ENCODE assay signal across 20 mouse cellular contexts in the genomic region with DNA sequence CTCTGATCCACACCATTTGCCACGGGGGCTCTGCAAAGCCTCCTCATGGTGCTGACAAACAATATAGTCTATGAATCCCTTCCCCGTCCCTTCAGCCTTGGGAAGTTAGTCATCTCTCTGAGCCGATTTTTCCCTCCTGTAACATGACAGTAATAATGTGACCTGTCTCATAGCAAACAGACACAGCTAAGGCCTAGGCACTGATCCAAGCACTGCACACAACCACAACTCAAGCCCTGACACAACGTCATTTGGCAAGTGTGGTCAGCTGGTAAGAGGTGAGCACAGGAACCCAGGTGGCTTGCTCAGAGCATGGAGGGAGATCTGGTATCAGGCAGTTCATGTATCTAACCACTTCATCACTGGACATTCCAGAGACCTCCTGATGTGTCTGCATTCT. TPM values are rescaled to one million over a fixed set of nuclear protein-coding genes. Genes with fewer than 3 reads are reported as not detected.
DNase-seq lines count a peak whose midpoint lies in the region; ATAC-seq and TF ChIP-seq lines count a peak whose summit lies in the region.
"Had no signal": no experiment of that assay in that cellular context is flagged by ENCODE, and none has a peak within 500 bp of the region (broad histone marks: within the 10 kb centered on the region; RNA-seq: fewer than 3 reads in every experiment).

No protein-coding gene starts in this region.

- DNase-seq in adrenal gland, adult 2 months = peak; percentile 63
- DNase-seq in adrenal gland, postnatal 25 days = no peak
- peak; percentile 20 for DNase-seq in cerebellum, adult 11-12 months
- no peak for DNase-seq in forebrain, embryonic 14.5 days (ENCODE audit: low spot score)
- DNase-seq: cerebellum, adult 18-20 months; cerebellum, adult 8-10 months; cerebellum, postnatal 14 days; cerebellum, postnatal 36 days; embryo, embryonic 11 days; forebrain, postnatal 0 days had no signal

- H3K9ac ChIP-seq in forebrain, embryonic 14.5 days (ENCODE audit: low read length) = no peak overlapping the region
- H3K9ac ChIP-seq: embryonic facial prominence, embryonic 13.5 days; embryonic facial prominence, embryonic 15.5 days; forebrain, embryonic 12.5 days; forebrain, embryonic 15.5 days; forebrain, postnatal 0 days had no signal

- peaks cover 21% of the 10 kb centered on the region for H3K36me3 ChIP-seq in myocyte (ENCODE audit: control insufficient read depth, insufficient read depth)
- peaks cover 78% of the 10 kb centered on the region for H3K36me3 ChIP-seq in forebrain, embryonic 14.5 days (ENCODE audit: control insufficient read depth, insufficient read depth, low read length)

- ATAC-seq in cerebellum, adult (ENCODE audit: insufficient number of reproducible peaks, low FRiP score, low TSS enrichment) = no peak
- no peak for ATAC-seq in forebrain, embryonic 14.5 days
- ATAC-seq: forebrain, embryonic 15.5 days; forebrain, postnatal 0 days had no signal

- H3K4me3 ChIP-seq in myocyte = no peak overlapping the region
- H3K4me3 ChIP-seq in forebrain, embryonic 14.5 days (ENCODE audit: low read depth, low read length) = no peak overlapping the region
- H3K4me3 ChIP-seq: embryonic facial prominence, embryonic 13.5 days; embryonic facial prominence, embryonic 15.5 days; erythroblast, embryonic 14.5 days; forebrain, embryonic 10.5 days; forebrain, embryonic 12.5 days; forebrain, embryonic 15.5 days had no signal

- no peaks in the 10 kb centered on the region for H3K79me2 ChIP-seq in myocyte (ENCODE audit: control insufficient read depth, insufficient read depth)

- TF ChIP-seq POLR2A in myocyte (IDR thresholded peaks at IDR 0.05; ENCODE audit: insufficient read length, low read depth) = no peak

- no peaks in the 10 kb centered on the region for H3K27me3 ChIP-seq in myocyte (ENCODE audit: control insufficient read depth, insufficient read depth, insufficient read length)
- H3K27me3 ChIP-seq in forebrain, embryonic 14.5 days (replicated peaks; ENCODE audit: control insufficient read depth, insufficient read depth, low read length) = no peaks in the 10 kb centered on the region
- H3K27me3 ChIP-seq: embryonic facial prominence, embryonic 13.5 days; embryonic facial prominence, embryonic 15.5 days; forebrain, embryonic 12.5 days; forebrain, embryonic 15.5 days had no signal

- H3K4me1 ChIP-seq in forebrain, embryonic 14.5 days (ENCODE audit: control insufficient read depth, insufficient read depth, low read length) = no peaks in the 10 kb centered on the region
- H3K4me1 ChIP-seq: embryonic facial prominence, embryonic 13.5 days; embryonic facial prominence, embryonic 15.5 days; forebrain, embryonic 12.5 days; forebrain, embryonic 15.5 days had no signal

- 88% methylated on average over 4 of the region's 4 CpGs for WGBS in forebrain, embryonic 14.5 days

- no peak overlapping the region for H3ac ChIP-seq in myocyte (ENCODE audit: control insufficient read depth, insufficient read length)

- no peaks in the 10 kb centered on the region for H3K9me3 ChIP-seq in forebrain, embryonic 14.5 days (replicated peaks; ENCODE audit: control insufficient read depth, low read length)
- H3K9me3 ChIP-seq: embryonic facial prominence, embryonic 13.5 days; embryonic facial prominence, embryonic 15.5 days; forebrain, embryonic 10.5 days; forebrain, embryonic 12.5 days; forebrain, embryonic 15.5 days had no signal

- H3K4me2 ChIP-seq in myocyte (ENCODE audit: low read depth) = no peak overlapping the region
- no peak overlapping the region for H3K4me2 ChIP-seq in forebrain, embryonic 14.5 days (ENCODE audit: low read length)
- H3K4me2 ChIP-seq: embryonic facial prominence, embryonic 13.5 days; embryonic facial prominence, embryonic 15.5 days; forebrain, embryonic 12.5 days; forebrain, embryonic 15.5 days had no signal

- no peak overlapping the region for H3K27ac ChIP-seq in forebrain, embryonic 14.5 days (ENCODE audit: low read depth, low read length)
- H3K27ac ChIP-seq: embryonic facial prominence, embryonic 13.5 days; embryonic facial prominence, embryonic 15.5 days; forebrain, embryonic 10.5 days; forebrain, embryonic 12.5 days; forebrain, embryonic 15.5 days had no signal

TF ChIP-seq in myocyte, 11 proteins besides CTCF, POLR2A, EP300 and RAD21:
- peak; percentile 54 for TF ChIP-seq POLR2AphosphoS2 (IDR thresholded peaks at IDR 0.05; ENCODE audit: insufficient read length, low read depth)
- TF ChIP-seq TCF3 (IDR thresholded peaks at IDR 0.05; ENCODE audit: insufficient read length, low read depth) = no peak
- TF ChIP-seq REST (IDR thresholded peaks at IDR 0.05; ENCODE audit: insufficient read depth, insufficient read length) = no peak
- no peak for TF ChIP-seq MYOD1 (IDR thresholded peaks at IDR 0.05; ENCODE audit: control insufficient read depth in 1 of 3, insufficient read length in 2 of 3, low read depth in 2 of 3)
- TF ChIP-seq MYOG (IDR thresholded peaks at IDR 0.05; ENCODE audit: control insufficient read depth in 1 of 3, insufficient read depth in 1 of 3, insufficient read length in 2 of 3, low read depth in 2 of 3) = no peak
- TF ChIP-seq USF1 (IDR thresholded peaks at IDR 0.05; ENCODE audit: low read depth) = no peak
- no peak for TF ChIP-seq E2F4 (IDR thresholded peaks at IDR 0.05; ENCODE audit: insufficient read depth)

RNA-seq across cellular contexts. Expression of gene Acot8, which starts 8.8 kb away (rescaled TPM):
- 10 to 100 TPM; 28.3 to 30.4 TPM for total RNA-seq in adrenal gland, adult 2 months (2021)
- polyA plus RNA-seq in adrenal gland, adult 2 months (2012; rRNA removed) = 59.2 and 64.4 TPM in 2 replicates
- total RNA-seq in adrenal gland, postnatal 25 days (2021) = 28.9 and 36.0 TPM in 2 replicates
- 24.5 TPM for polyA plus RNA-seq in myocyte (2012; fragmentation: generic; extraction: Trizol)
- 12.0 and 14.3 TPM in 2 replicates for polyA plus RNA-seq in forebrain, embryonic 14.5 days (2014; fragmentation: Nextera tagmentation; extraction: Ambion mirVana)

RNA-seq across cellular contexts. Expression of gene Zswim3, which starts 9.0 kb away (rescaled TPM):
- 1 to 10 TPM; 3.5 to 5.7 TPM for total RNA-seq in adrenal gland, adult 2 months (2021)
- polyA plus RNA-seq in adrenal gland, adult 2 months (2012; rRNA removed) = 2.3 and 2.5 TPM in 2 replicates
- total RNA-seq in adrenal gland, postnatal 25 days (2021) = 4.3 and 5.5 TPM in 2 replicates
- polyA plus RNA-seq in myocyte (2012; fragmentation: generic; extraction: Trizol) = 3.3 TPM
- 13.0 and 15.0 TPM in 2 replicates for polyA plus RNA-seq in forebrain, embryonic 14.5 days (2014; fragmentation: Nextera tagmentation; extraction: Ambion mirVana)

RNA-seq across cellular contexts. Expression of gene Snx21, which starts 10.2 kb away (rescaled TPM):
- total RNA-seq in adrenal gland, adult 2 months (2021) = 10 to 100 TPM; 26.5 to 43.1 TPM
- polyA plus RNA-seq in adrenal gland, adult 2 months (2012; rRNA removed) = 109 and 111 TPM in 2 replicates
- total RNA-seq in adrenal gland, postnatal 25 days (2021) = 36.6 and 50.0 TPM in 2 replicates
- polyA plus RNA-seq in myocyte (2012; fragmentation: generic; extraction: Trizol) = 29.5 TPM
- 20.4 and 22.8 TPM in 2 replicates for polyA plus RNA-seq in forebrain, embryonic 14.5 days (2014; fragmentation: Nextera tagmentation; extraction: Ambion mirVana)

RNA-seq across cellular contexts. Expression of gene Tnnc2, which starts 16.1 kb away (rescaled TPM):
- total RNA-seq in adrenal gland, adult 2 months (2021) = not detected
- polyA plus RNA-seq in adrenal gland, adult 2 months (2012; rRNA removed) = not detected in 2 replicates
- total RNA-seq in adrenal gland, postnatal 25 days (2021) = not detected in 2 replicates
- polyA plus RNA-seq in myocyte (2012; fragmentation: generic; extraction: Trizol) = 3,985 TPM
- not detected in 2 replicates for polyA plus RNA-seq in forebrain, embryonic 14.5 days (2014; fragmentation: Nextera tagmentation; extraction: Ambion mirVana)
- total RNA-seq: common myeloid progenitor, adult 5-6 weeks; MEL had no signal
- polyA plus RNA-seq: erythroblast, embryonic 14.5 days; forebrain, embryonic 10.5 days had no signal

RNA-seq across cellular contexts. Expression of gene Ube2c, which starts 26.2 kb away (rescaled TPM):
- total RNA-seq in adrenal gland, adult 2 months (2021) = 1 to 10 TPM; 2.5 to 5.2 TPM
- 7.1 and 9.1 TPM in 2 replicates for polyA plus RNA-seq in adrenal gland, adult 2 months (2012; rRNA removed)
- 9.9 and 14.1 TPM in 2 replicates for total RNA-seq in adrenal gland, postnatal 25 days (2021)
- 103 TPM for polyA plus RNA-seq in myocyte (2012; fragmentation: generic; extraction: Trizol)
- polyA plus RNA-seq in forebrain, embryonic 14.5 days (2014; fragmentation: Nextera tagmentation; extraction: Ambion mirVana) = 162 and 198 TPM in 2 replicates

Comparison
In these comparisons a context has a peak if more than half of its experiments do, and no peak if none do; other contexts are left out.
1. DNase-seq: peak in adrenal gland, adult 2 months (single experiment) and cerebellum, adult 11-12 months (single experiment); none in adrenal gland, postnatal 25 days (single experiment) and forebrain, embryonic 14.5 days (single experiment).